Mouse (Mus musculus) heart, embryonic 14.5 days (tissue): Measurements from ENCODE around the gene Npr1. TPM values are rescaled to one million over a fixed set of nuclear protein-coding genes. Genes with fewer than 3 reads are reported as not detected.

Experiments
- polyA plus RNA-seq: library from polyadenylated mRNA; unstranded; fragments of >200 nt; fragmentation: Nextera tagmentation; extraction: Ambion mirVana; gene quantifications from 2 replicates; pipeline ENCODE4 v1.2.1, GENCODE M21; 2014

Gene Npr1
- polyA plus RNA-seq, 1 experiment from 2014 or later, result 11.8 TPM

Other genes starting within 250 kb of the Npr1 start
- 95.1 and 96.7 TPM in 2 replicates for gene Jtb, start 234.3 kb downstream of the Npr1 start, polyA plus RNA-seq
- 1.9 and 3.5 TPM in 2 replicates for gene Creb3l4, start 222.4 kb downstream of the Npr1 start, polyA plus RNA-seq
- 86.6 and 88.2 TPM in 2 replicates for gene Slc39a1, start 217.7 kb downstream of the Npr1 start, polyA plus RNA-seq
- 7.5 and 8.7 TPM in 2 replicates for gene Crtc2, start 211.7 kb downstream of the Npr1 start, polyA plus RNA-seq
- gene Dennd4b, start 200.7 kb downstream of the Npr1 start, polyA plus RNA-seq, result 5.4 and 5.6 TPM in 2 replicates
- 8.2 and 9.4 TPM in 2 replicates for gene Gatad2b, start 172.7 kb downstream of the Npr1 start, polyA plus RNA-seq
- gene Slc27a3, start 75.9 kb downstream of the Npr1 start, polyA plus RNA-seq, result 4.3 and 4.6 TPM in 2 replicates
- 21.0 and 22.1 TPM in 2 replicates for gene Ints3, start 32.2 kb downstream of the Npr1 start, polyA plus RNA-seq
- 110 and 112 TPM in 2 replicates for gene Ilf2, start 10.3 kb upstream of the Npr1 start, polyA plus RNA-seq
- gene Snapin, start 25.2 kb upstream of the Npr1 start, polyA plus RNA-seq, result 83.8 and 89.3 TPM in 2 replicates
- gene Chtop, start 43.6 kb upstream of the Npr1 start, polyA plus RNA-seq, result 60.2 and 65.7 TPM in 2 replicates
- 319 and 338 TPM in 2 replicates for gene S100a1, start 48.5 kb upstream of the Npr1 start, polyA plus RNA-seq
- gene S100a13, start 48.6 kb upstream of the Npr1 start, polyA plus RNA-seq, result 86.9 and 99.9 TPM in 2 replicates
- gene S100a14, start 61.0 kb upstream of the Npr1 start, polyA plus RNA-seq, result not detected in 2 replicates
- 80.7 and 84.0 TPM in 2 replicates for gene S100a16, start 71.4 kb upstream of the Npr1 start, polyA plus RNA-seq
- 0.32 TPM in 2 replicates for gene S100a3, start 94.7 kb upstream of the Npr1 start, polyA plus RNA-seq
- not detected in 2 replicates for gene S100a2, start 124.4 kb upstream of the Npr1 start, polyA plus RNA-seq
- gene Gm42674, start 136.0 kb upstream of the Npr1 start, polyA plus RNA-seq, result not detected in 2 replicates
- gene S100a4, start 137.9 kb upstream of the Npr1 start, polyA plus RNA-seq, result 2.5 and 3.8 TPM in 2 replicates
- gene S100a5, start 142.7 kb upstream of the Npr1 start, polyA plus RNA-seq, result not detected in 2 replicates
- gene S100a6, start 147.0 kb upstream of the Npr1 start, polyA plus RNA-seq, result 43.9 and 49.8 TPM in 2 replicates
- not detected in 2 replicates for gene S100a7a, start 188.2 kb upstream of the Npr1 start, polyA plus RNA-seq
- gene S100a8, start 203.1 kb upstream of the Npr1 start, polyA plus RNA-seq, result 6.5 and 13.7 TPM in 2 replicates
- gene S100a9, start 229.9 kb upstream of the Npr1 start, polyA plus RNA-seq, result 2.7 and 11.4 TPM in 2 replicates